Mouse (Mus musculus): ENCODE measurements around the gene Eml1.

DNA sequence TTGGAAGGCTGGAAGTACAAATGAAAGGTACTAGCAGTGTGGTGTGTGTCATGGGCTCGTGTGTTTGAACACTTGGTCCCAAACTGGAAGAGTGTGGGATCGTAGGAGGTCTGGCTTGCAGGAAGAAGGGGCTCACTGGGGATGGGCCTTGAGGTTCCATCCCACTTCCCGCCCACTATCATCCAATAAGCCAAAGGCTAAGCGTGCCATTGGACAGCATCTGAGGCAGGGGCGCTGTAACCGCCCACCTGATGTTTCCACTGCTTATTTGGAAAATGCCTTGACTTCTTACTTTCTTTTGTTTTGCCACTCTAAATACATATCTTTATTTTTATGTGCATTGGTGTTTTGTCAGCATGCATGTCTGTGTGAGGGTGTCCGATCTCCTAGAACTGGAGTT, 181.0 kb downstream of the Eml1 start:
- no peak for TF ChIP-seq CTCF (conservative IDR thresholded peaks at IDR 0.05; ENCODE audit: low read length)
- no peak for TF ChIP-seq NANOG (IDR thresholded peaks at IDR 0.05; ENCODE audit: borderline replicate concordance, low read length)
